Mouse (Mus musculus) stomach, postnatal 0 days (tissue): ENCODE data around the gene Grin2d.

Experiments used
- CTCF ChIP-seq: IDR thresholded peaks from 2 replicates; pipeline ENCODE4 v1.5.1; 2016; ENCODE audit warnings: antibody characterized with exemption, low read depth, mild to moderate bottlenecking, moderate library complexity
- EP300 ChIP-seq: optimal IDR thresholded peaks from 2 replicates; pipeline ENCODE3; 2016; ENCODE audit warnings: antibody characterized with exemption

DNA sequence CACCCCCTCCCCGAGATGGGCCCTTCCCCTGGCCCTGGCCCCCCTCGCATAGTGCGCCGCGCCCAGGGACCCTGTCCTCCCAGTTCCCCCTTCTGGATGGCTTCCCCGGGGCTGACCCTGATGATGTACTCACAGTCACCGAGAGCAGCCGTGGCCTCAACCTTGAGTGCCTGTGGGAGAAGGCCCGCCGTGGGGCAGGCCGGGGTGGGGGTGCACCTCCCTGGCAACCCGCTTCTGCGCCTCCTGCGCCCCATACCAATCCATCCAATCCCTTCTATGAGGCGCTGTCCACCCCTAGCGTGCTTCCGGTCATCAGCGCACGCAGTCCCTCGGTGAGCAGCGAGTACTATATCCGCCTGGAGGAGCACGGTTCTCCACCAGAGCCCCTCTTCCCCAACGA lies 84.9 kb downstream of the Grin2d start:
- TF ChIP-seq CTCF (no peak), EP300 (no peak)
